Mouse (Mus musculus): ENCODE results near the gene Gm20661.
"Not testable (repeated sequence)": the region's sequence is repeated elsewhere in the genome, so short reads cannot be mapped to it uniquely, and the experiment has no call there.

The Gm20661 gene

GRCm38 (mm10) chr9:108002778-108003530 lies 20.1 kb downstream of the Gm20661 start:
- no peak for DNase-seq

DNA sequence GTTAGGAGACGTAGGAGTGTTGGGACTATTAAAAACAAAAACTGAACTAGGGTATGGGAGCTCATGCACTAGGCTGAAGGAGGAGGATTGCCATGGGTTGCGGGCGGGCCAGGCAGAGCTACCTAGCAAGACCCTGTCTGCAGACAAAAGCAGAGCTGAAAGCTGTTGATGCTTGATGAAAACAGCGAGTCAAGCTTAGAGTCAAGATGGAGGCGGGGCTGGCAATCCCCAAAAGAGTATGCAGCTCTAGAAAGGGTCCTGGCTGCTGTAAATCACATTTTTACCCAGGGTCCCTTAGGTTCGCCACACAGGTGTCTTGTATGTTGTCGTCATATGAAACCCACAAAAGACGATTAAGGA lies 20.7 kb downstream of the Gm20661 start:
- DNase-seq, result no peak

- DNase-seq, result no peak
Measured at GRCm38 (mm10) chr9:108008041-108008440, 25.2 kb downstream of the Gm20661 start.

DNA sequence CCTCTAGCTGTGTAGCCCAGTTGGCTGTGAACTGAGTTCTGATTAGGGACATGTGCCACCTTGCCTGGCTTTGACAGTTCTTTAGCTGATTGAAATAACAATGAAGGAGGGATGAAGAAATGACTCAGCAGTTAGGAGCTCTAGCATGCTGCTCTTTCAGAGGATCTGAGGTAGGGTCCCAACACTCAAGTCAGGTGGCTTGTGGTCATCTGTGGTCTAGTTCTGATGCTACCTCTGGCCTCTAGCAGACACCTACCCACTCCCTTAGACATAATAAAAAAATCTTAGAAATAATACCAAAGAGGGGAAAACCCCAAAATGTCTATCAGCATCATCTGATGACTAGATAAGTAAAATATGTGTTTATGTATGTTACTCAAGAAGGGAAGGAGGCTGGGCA lies 27.5 kb downstream of the Gm20661 start:
- no peak for DNase-seq

DNA sequence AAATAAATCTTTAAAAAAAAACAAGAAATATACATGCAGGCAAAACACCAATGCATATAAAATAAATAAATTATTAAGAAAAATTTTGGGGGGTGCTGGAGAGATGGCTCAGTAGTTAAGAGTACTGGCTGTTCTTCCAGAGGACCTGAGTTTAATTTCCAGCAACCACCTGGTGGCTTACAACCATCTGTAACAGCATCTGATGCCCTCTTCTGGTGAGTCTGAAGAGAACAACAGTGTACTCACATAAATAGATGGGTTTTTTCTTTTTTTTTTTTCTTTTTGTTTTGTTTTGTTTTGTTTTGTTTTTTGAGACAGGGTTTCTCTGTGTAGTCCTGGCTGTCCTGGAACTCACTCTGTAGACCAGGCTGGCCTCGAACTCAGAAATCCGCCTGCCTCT lies 30.7 kb downstream of the Gm20661 start:
- DNase-seq, result not testable (repeated sequence)

GRCm38 (mm10) chr9:108017127-108017526 lies 34.3 kb downstream of the Gm20661 start:
- no peak for DNase-seq

GRCm38 (mm10) chr9:108020741-108021140 lies 37.9 kb downstream of the Gm20661 start:
- DNase-seq, result no peak

- DNase-seq, result no peak
Measured at GRCm38 (mm10) chr9:108023216-108023615, 40.4 kb downstream of the Gm20661 start.

- no peak for DNase-seq
Measured at GRCm38 (mm10) chr9:108026584-108026983, 43.7 kb downstream of the Gm20661 start.

- no peak for DNase-seq
Measured at GRCm38 (mm10) chr9:108027867-108028266, 45.0 kb downstream of the Gm20661 start.

- DNase-seq, result no peak
Measured at GRCm38 (mm10) chr9:108032126-108032525, 49.3 kb downstream of the Gm20661 start.

DNA sequence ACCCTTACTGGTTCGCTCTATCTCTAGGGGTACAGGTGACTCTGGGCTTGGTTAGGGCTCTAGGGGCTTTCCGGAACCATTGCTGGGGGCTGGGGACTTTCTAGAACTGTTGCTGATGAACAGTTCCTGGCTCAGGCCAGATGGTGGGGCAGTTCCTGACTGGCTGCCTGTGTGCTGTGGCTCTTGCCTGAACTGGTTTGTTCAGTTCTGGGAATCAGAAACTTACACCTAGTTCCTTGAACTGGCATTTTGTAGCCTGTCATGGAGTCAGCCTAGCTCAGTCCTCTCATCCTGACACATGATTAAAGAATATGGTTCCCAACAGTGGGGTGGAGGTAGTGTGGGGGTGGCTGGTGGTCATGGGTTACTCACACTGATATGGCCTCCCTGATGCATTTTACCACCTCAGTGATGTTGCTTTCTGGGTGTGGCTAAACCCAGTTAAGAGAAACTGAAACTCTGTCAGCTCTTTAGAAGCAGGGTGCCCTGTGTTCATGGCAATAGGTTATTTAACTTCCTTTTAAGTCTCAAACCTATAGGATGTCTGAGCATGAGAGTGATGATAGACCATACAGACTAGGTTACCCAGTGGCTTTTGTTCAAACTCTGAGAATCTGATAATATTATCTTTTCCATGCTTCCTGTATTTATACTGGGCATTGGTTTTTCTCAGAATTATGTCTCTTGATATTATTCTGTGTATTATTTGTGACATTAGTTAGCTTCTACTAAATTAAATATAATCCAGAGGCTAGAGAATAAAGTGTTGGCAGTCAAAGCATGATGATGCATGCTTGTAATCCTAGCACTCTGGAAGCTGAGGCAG lies 52.7 kb downstream of the Gm20661 start:
- DNase-seq, result no peak
